Mouse (Mus musculus) heart, adult 2 months (tissue): ENCODE measurements around the gene Gm21970.

Experiments used
- CTCF ChIP-seq: fragments of 200-600 bp; IDR thresholded peaks from 2 replicates; pipeline ENCODE4 v1.8.1; 2022; ENCODE audit warnings: antibody characterized with exemption, mild to moderate bottlenecking, moderate library complexity
- EP300 ChIP-seq: fragments of 200-500 bp; IDR thresholded peaks from 2 replicates; pipeline ENCODE4 v1.6.1; 2011; ENCODE audit warnings: low read depth, low read length, control low read depth; ENCODE audit not compliant: insufficient read depth
- POLR2A ChIP-seq: fragments of 200-500 bp; IDR thresholded peaks from 2 replicates; pipeline ENCODE4 v1.6.1; 2011; ENCODE audit warnings: mild to moderate bottlenecking, low read depth, low read length, control low read depth; ENCODE audit not compliant: insufficient read depth

GRCm38 (mm10) chr16:91347491-91348263 lies 43.8 kb upstream of the Gm21970 start:
- TF ChIP-seq EP300 (no peak), CTCF (no peak), POLR2A (no peak)
